Mouse (Mus musculus) adrenal gland, adult 18-20 months (tissue): ENCODE results near the gene Cideb. TPM values are rescaled to one million over a fixed set of nuclear protein-coding genes. Genes with fewer than 3 reads are reported as not detected.

Source experiments
- total RNA-seq, 2 experiments: library from RNA; stranded (reverse); gene quantifications; 1 replicate in 1 of 2; 2 replicates in 1 of 2; pipeline ENCODE4 v1.2.3; 2021

Cideb gene
- total RNA-seq, 2 experiments from 2014 or later = 0.76 to 2.3 TPM

Other genes starting within 250 kb of the Cideb start
- gene Cpne6, start 248.0 kb downstream of the Cideb start, total RNA-seq = under 1 TPM in 1 of 2 experiments, not detected in 1; 0.13 TPM
- not detected for gene Nrl, start 233.5 kb downstream of the Cideb start, total RNA-seq
- 10 to 100 TPM; 21.6 to 31.7 TPM for gene Pck2, start 218.2 kb downstream of the Cideb start, total RNA-seq
- 100 to 1,000 TPM; 107 to 153 TPM for gene Dcaf11, start 198.5 kb downstream of the Cideb start, total RNA-seq
- 1 to 10 TPM in 1 of 2 experiments, not detected in 1; 1.5 TPM for gene A730061H03Rik, start 198.1 kb downstream of the Cideb start, total RNA-seq
- 1 to 10 TPM in 1 of 2 experiments, under 1 TPM in 1; 0.96 to 2.3 TPM for gene Fitm1, start 182.8 kb downstream of the Cideb start, total RNA-seq
- gene Psme1, start 180.3 kb downstream of the Cideb start, total RNA-seq = 100 to 1,000 TPM; 231 to 367 TPM
- gene Emc9, start 173.2 kb downstream of the Cideb start, total RNA-seq = 10 to 100 TPM; 27.5 to 45.7 TPM
- 100 to 1,000 TPM; 400 to 422 TPM for gene Psme2, start 167.3 kb downstream of the Cideb start, total RNA-seq
- 10 to 100 TPM; 28.1 to 36.0 TPM for gene Rnf31, start 166.8 kb downstream of the Cideb start, total RNA-seq
- gene Irf9, start 154.9 kb downstream of the Cideb start, total RNA-seq = 10 to 100 TPM; 20.0 to 26.2 TPM
- 1 to 10 TPM; 3.5 to 7.4 TPM for gene Rec8, start 140.4 kb downstream of the Cideb start, total RNA-seq
- gene Ipo4, start 122.5 kb downstream of the Cideb start, total RNA-seq = 100 to 1,000 TPM in 1 of 2 experiments, 10 to 100 TPM in 1; 95.4 to 122 TPM
- 1 to 10 TPM in 1 of 2 experiments, not detected in 1; 2.1 TPM for gene Gm49378, start 120.6 kb downstream of the Cideb start, total RNA-seq
- 10 to 100 TPM; 70.2 to 84.9 TPM for gene Tm9sf1, start 114.7 kb downstream of the Cideb start, total RNA-seq
- gene Tssk4, start 108.3 kb downstream of the Cideb start, total RNA-seq = 1 to 10 TPM in 1 of 2 experiments, under 1 TPM in 1; 0.58 to 1.2 TPM
- gene Mdp1, start 98.0 kb downstream of the Cideb start, total RNA-seq = 10 to 100 TPM; 37.1 to 59.5 TPM
- gene Gmpr2, start 86.5 kb downstream of the Cideb start, total RNA-seq = 10 to 100 TPM; 24.0 to 24.5 TPM
- 100 to 1,000 TPM; 312 to 368 TPM for gene Nedd8, start 86.3 kb downstream of the Cideb start, total RNA-seq
- 10 to 100 TPM; 34.3 to 59.4 TPM for gene Tinf2, start 76.6 kb downstream of the Cideb start, total RNA-seq
- gene Tgm1, start 44.5 kb downstream of the Cideb start, total RNA-seq = under 1 TPM; 0.29 to 0.30 TPM
- gene Rabggta, start 36.2 kb downstream of the Cideb start, total RNA-seq = 10 to 100 TPM; 15.9 to 20.0 TPM
- gene Dhrs1, start 12.8 kb downstream of the Cideb start, total RNA-seq = 10 to 100 TPM; 60.4 to 72.0 TPM
- 10 to 100 TPM; 14.0 to 14.3 TPM for gene Nop9, start 12.8 kb downstream of the Cideb start, total RNA-seq
- gene Ltb4r2, start 3.0 kb upstream of the Cideb start, total RNA-seq = not detected
- gene Ltb4r1, start 7.5 kb upstream of the Cideb start, total RNA-seq = under 1 TPM; 0.42 to 0.50 TPM
- gene Adcy4, start 25.6 kb upstream of the Cideb start, total RNA-seq = 10 to 100 TPM in 1 of 2 experiments, 1 to 10 TPM in 1; 8.3 to 17.1 TPM
- gene Ripk3, start 30.4 kb upstream of the Cideb start, total RNA-seq = 1 to 10 TPM; 3.6 to 4.5 TPM
- gene Nfatc4, start 64.7 kb upstream of the Cideb start, total RNA-seq = 10 to 100 TPM; 17.4 to 21.4 TPM
- gene Nynrin, start 95.6 kb upstream of the Cideb start, total RNA-seq = 1 to 10 TPM; 8.2 to 9.0 TPM
- gene Cbln3, start 125.9 kb upstream of the Cideb start, total RNA-seq = not detected
- gene Khnyn, start 126.5 kb upstream of the Cideb start, total RNA-seq = 10 to 100 TPM; 14.8 to 17.6 TPM
- gene Sdr39u1, start 141.8 kb upstream of the Cideb start, total RNA-seq = 10 to 100 TPM; 66.9 to 90.4 TPM
- 1 to 10 TPM; 1.8 to 3.4 TPM for gene Cma1, start 186.2 kb upstream of the Cideb start, total RNA-seq
- gene Cma2, start 192.5 kb upstream of the Cideb start, total RNA-seq = under 1 TPM in 1 of 2 experiments, not detected in 1; 0.51 TPM